Mouse (Mus musculus) neural tube, embryonic 15.5 days (tissue): ENCODE data around the gene Nvl. TPM values are rescaled to one million over a fixed set of nuclear protein-coding genes. Genes with fewer than 3 reads are reported as not detected.

Source experiments
- ATAC-seq: fragments of 200-750 bp; cut with Nextera tagmentation; 2 replicates; pipeline ENCODE4 v1.8.0; 2017; ENCODE audit warnings: mild to moderate bottlenecking, moderate TSS enrichment, moderate library complexity; ENCODE audit not compliant: low FRiP score
- H3K27ac ChIP-seq: fragments of 300-500 bp; sonication (generic); replicated peaks from 2 replicates; pipeline ENCODE4 v1.5.1; 2015; ENCODE audit warnings: mild to moderate bottlenecking, inconsistent platforms
- H3K27me3 ChIP-seq: fragments of 300-500 bp; sonication (generic); replicated peaks from 2 replicates; pipeline ENCODE4 v1.6.1; 2015; ENCODE audit warnings: inconsistent platforms
- H3K36me3 ChIP-seq: fragments of 300-500 bp; sonication (generic); 2 replicates; pipeline ENCODE4 v1.6.1; 2015; ENCODE audit warnings: inconsistent platforms
- H3K4me1 ChIP-seq: fragments of 300-500 bp; sonication (generic); 2 replicates; pipeline ENCODE4 v1.6.1; 2015; ENCODE audit warnings: inconsistent platforms
- H3K4me2 ChIP-seq: fragments of 300-500 bp; sonication (generic); 2 replicates; pipeline ENCODE4 v1.6.1; 2015; ENCODE audit warnings: inconsistent platforms, mild to moderate bottlenecking, moderate library complexity
- H3K4me3 ChIP-seq: fragments of 300-500 bp; sonication (generic); replicated peaks from 2 replicates; pipeline ENCODE4 v1.5.1; 2015; ENCODE audit warnings: mild to moderate bottlenecking, inconsistent platforms
- H3K9ac ChIP-seq: fragments of 300-500 bp; sonication (generic); replicated peaks from 2 replicates; pipeline ENCODE4 v1.6.1; 2015; ENCODE audit warnings: mild to moderate bottlenecking, inconsistent platforms
- H3K9me3 ChIP-seq: fragments of 300-500 bp; sonication (generic); replicated peaks from 2 replicates; pipeline ENCODE4 v1.6.1; 2016; ENCODE audit warnings: inconsistent platforms
- WGBS: fragments of 180-500 bp; shearing (Covaris S2); methylation state at CpG from one replicate; pipeline ENCODE4 v1.1.7; 2015; ENCODE audit warnings: mixed read lengths; 5-methylcytosine and 5-hydroxymethylcytosine counted together
- polyA plus RNA-seq: library from polyadenylated mRNA; unstranded; fragments of >200 nt; fragmentation: Nextera tagmentation; extraction: Ambion mirVana; gene quantifications from 2 replicates; pipeline ENCODE4 v1.2.1, GENCODE M21; 2015

Nvl gene
- polyA plus RNA-seq, 1 experiment from 2014 or later = 45.3 TPM

DNA sequence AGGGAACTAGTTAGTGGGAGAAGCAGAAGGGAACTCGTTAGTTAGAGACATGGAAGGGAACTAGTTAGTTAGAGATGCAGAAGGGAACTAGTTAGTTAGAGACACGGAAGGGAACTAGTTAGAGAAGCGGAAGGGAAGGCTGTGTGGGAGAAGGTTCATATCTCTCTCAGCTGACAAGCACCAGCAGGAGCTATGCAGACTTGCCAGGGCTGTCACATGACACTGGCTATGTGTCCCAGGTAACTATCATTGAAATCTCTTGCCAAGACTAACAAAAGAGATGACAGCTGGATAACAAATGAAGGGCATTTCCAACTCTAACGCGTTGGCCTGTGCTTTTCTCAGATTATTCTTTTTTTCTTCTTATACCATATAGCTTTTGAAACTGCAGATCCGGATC, 79.4 kb downstream of the Nvl start:
- Histone ChIP-seq H3K27ac (no peak overlapping the region), H3K9ac (no peak overlapping the region), H3K27me3 (no peaks in the 10 kb centered on the region), H3K4me3 (no peak overlapping the region), H3K36me3 (no peaks in the 10 kb centered on the region), H3K4me2 (no peak overlapping the region), H3K9me3 (no peaks in the 10 kb centered on the region), H3K4me1 (no peaks in the 10 kb centered on the region)
- WGBS = 84% methylated on average over 6 of the region's 6 CpGs
- ATAC-seq = no peak

DNA sequence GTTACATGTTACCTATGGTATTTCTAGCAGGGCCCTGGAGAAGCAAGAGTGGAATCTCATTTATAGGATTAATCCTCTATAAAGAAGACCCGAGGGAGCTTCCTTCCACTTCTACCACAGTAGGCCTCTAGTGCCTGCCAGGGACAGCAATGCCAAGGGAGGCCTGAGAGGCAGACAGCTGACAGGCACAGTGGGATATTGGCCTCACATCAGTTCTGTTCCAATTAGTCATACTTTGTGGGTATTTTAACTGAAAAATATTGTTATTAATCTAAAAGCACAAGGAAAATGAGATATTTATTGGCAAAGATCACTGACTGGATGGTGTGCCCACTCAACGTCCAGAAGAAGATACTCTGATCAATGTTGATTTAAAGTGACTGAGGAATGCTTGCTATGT, 80.0 kb downstream of the Nvl start:
- no peaks in the 10 kb centered on the region for H3K9me3 ChIP-seq
- no peak overlapping the region for H3K9ac ChIP-seq
- no peak overlapping the region for H3K27ac ChIP-seq
- no peak overlapping the region for H3K4me2 ChIP-seq
- no peaks in the 10 kb centered on the region for H3K27me3 ChIP-seq
- no peak overlapping the region for H3K4me3 ChIP-seq
- no peaks in the 10 kb centered on the region for H3K4me1 ChIP-seq
- WGBS = 82% methylated on average over 2 of the region's 2 CpGs
- H3K36me3 ChIP-seq = no peaks in the 10 kb centered on the region
- no peak for ATAC-seq

DNA sequence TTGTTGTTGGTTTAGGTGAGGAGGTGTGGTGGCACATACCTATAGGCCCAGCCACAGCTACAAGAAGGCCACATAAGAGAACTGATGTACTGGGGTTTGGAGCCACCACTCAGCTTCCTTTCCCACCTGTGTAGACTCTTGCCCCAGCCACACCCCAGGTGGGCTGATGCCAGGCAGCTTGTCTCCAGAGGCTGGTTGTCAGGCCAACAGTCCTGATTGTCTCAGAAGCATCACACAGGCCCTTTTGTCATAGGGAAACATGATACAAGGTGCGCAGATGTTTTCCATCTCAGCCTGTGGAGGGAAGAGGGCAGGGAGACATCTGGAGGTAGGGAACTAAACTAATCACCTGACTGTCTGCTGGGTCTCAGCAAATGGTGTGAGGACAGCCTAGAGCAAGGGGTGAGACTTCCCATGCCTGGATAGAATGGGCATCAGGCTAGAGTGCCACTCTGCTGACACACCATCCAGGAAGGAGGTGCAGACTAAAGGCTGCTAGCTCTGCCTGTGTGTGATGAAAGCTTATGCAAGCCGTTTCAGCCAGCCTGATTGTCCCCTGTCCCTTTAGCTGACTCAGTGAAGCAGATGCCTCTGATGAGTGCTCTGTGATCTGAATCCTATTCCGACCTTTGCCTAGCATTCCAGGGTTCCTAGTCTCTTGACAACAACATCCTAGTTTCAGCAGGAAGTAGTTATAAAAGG, 82.1 kb downstream of the Nvl start:
- Histone ChIP-seq H3K27ac (no peak overlapping the region), H3K27me3 (no peaks in the 10 kb centered on the region), H3K9me3 (no peaks in the 10 kb centered on the region), H3K4me2 (no peak overlapping the region), H3K4me3 (no peak overlapping the region), H3K36me3 (no peaks in the 10 kb centered on the region), H3K9ac (no peak overlapping the region), H3K4me1 (no peaks in the 10 kb centered on the region)
- WGBS = 66% methylated on average over 3 of the region's 3 CpGs
- no peak for ATAC-seq

DNA sequence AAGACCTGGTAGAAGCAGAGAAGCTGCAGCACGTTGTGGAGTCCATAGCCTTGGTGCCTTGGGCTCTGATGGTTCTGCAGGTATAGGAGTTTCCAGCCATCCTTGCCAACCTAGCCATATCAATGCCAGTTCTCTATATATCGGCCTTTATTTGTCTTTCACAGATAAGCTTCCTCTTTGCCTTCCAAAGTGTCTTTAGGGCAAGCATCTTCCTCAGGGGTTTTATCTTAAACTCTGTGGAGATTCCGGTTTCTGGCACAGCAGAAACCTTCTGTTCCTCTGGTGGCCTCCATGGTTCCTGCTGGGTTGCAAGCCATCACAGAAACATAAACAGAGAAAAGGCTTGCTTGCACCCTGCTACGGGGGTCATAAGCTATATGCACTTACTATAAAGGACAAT, 91.1 kb downstream of the Nvl start:
- no peak for ATAC-seq
- no peaks in the 10 kb centered on the region for H3K27me3 ChIP-seq

DNA sequence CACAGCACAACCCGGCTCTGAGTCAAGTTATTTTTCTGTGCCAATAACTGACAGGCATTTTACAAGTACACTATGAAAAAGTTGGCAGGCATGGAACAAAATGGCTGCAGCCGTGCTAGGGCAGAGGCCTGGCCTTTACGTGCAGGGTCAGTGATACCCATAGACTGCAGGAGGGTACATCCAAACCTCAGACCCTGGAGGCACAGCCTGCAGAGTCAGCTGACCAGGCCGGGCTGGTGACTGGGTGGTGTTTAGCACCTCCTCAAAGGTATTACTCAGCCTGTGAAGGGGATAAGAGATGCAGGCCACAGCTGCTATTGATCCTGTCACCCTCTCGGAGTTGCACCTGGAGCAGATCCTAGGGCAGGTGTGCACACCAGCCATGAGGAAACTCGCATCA, 93.1 kb downstream of the Nvl start, which contains the start of gene 9130409I23Rik:
Gene 9130409I23Rik, plus strand, starts transcription at position 301 of the 400 bp plus-strand sequence.
- Histone ChIP-seq H3K4me2 (no peak within 1 kb of the TSS), H3K9me3 (no peaks in the 10 kb centered on the region), H3K4me1 (no peaks in the 10 kb centered on the region), H3K27me3 (no peaks in the 10 kb centered on the region), H3K9ac (no peak within 1 kb of the TSS), H3K4me3 (no peak within 1 kb of the TSS), H3K27ac (no peak within 1 kb of the TSS), H3K36me3 (no peaks in the 10 kb centered on the region)
- WGBS = 92% methylated on average over 6 of the region's 6 CpGs
- no peak for ATAC-seq

More for the DNA sequence above, 91.1 kb downstream of the Nvl start:
- Histone ChIP-seq H3K36me3 (no peaks in the 10 kb centered on the region), H3K9ac (no peak overlapping the region), H3K4me2 (no peak overlapping the region), H3K4me3 (no peak overlapping the region), H3K4me1 (no peaks in the 10 kb centered on the region), H3K27ac (no peak overlapping the region), H3K9me3 (no peaks in the 10 kb centered on the region)
- 82% methylated on average over 4 of the region's 4 CpGs for WGBS

DNA sequence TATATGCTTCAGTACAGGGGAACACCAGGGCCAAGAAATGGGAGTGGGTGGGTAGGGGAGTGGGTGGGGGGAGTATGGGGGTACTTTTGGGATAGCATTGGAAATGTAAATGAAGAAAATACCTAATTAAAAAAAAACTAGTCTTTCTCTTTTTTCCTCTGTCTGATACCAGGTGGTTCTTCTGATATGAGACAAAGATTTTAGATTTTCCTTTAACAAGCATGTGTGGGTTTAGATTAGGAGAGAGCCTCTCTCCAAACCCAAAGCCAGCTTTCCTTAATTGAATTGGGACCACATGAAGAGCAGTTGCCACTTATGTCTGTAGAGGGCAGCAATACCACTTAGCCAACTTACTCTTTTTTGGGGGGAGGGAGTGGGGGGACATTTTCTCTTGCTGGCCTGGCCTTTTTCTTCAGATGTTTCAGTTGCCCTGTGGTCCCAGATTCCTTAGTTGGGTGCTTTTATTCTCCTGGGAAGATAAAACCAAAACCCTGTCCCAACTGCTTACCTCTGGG, 94.6 kb downstream of the Nvl start:
- no peaks in the 10 kb centered on the region for H3K9me3 ChIP-seq
- H3K27me3 ChIP-seq = no peaks in the 10 kb centered on the region
- no peak for ATAC-seq
- H3K4me1 ChIP-seq = no peaks in the 10 kb centered on the region
- H3K9ac ChIP-seq = no peak overlapping the region
- no peak overlapping the region for H3K4me2 ChIP-seq
- no peak overlapping the region for H3K27ac ChIP-seq
- H3K36me3 ChIP-seq = no peaks in the 10 kb centered on the region
- H3K4me3 ChIP-seq = no peak overlapping the region

DNA sequence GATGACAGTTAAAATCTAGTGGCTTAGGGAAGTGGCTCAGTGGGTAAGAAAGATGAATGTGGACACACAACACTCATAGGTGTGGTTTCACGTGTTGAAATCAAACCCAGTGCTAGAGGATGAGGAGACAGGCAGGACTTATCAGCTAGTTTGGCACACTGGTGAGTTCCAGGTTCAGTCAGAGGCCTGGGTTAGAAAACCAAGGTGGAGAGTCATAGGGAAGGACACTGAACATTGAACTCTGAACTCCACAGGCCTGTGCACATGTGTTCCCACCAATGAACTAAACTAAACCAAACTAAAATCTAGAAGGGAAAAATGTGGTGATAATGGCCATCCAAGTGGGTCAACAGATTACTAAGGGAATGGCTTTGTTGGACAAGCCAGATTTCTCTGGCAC, 96.5 kb downstream of the Nvl start:
- H3K4me1 ChIP-seq = no peaks in the 10 kb centered on the region
- WGBS = 67% methylated on average over 1 of the region's 1 CpGs
- no peak overlapping the region for H3K9ac ChIP-seq
- H3K27me3 ChIP-seq = no peaks in the 10 kb centered on the region
- no peak for ATAC-seq
- H3K36me3 ChIP-seq = no peaks in the 10 kb centered on the region
- H3K4me3 ChIP-seq = no peak overlapping the region
- H3K4me2 ChIP-seq = no peak overlapping the region
- no peaks in the 10 kb centered on the region for H3K9me3 ChIP-seq
- H3K27ac ChIP-seq = no peak overlapping the region

DNA sequence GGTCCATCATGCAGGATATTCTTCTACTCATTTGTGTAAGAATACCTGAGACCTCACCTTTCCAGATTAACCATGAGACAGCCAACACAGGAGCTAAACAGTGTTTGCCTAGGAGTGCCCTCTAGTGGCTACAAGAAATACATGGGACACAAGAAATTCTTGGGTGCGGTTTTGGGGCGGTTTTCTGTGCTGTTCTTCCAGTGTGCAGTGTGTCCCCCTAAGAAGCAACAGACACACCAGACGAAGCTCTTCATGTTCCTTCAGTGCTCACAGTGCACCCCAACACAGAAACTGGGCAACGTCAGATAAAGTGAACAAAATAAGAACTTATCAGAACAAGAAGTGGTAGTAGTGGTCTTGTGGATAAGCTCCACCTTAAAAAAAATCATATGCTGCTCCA, 104.4 kb downstream of the Nvl start:
- 13% methylated on average over 4 of the region's 4 CpGs for WGBS
- H3K27ac ChIP-seq = no peak overlapping the region
- no peak for ATAC-seq

DNA sequence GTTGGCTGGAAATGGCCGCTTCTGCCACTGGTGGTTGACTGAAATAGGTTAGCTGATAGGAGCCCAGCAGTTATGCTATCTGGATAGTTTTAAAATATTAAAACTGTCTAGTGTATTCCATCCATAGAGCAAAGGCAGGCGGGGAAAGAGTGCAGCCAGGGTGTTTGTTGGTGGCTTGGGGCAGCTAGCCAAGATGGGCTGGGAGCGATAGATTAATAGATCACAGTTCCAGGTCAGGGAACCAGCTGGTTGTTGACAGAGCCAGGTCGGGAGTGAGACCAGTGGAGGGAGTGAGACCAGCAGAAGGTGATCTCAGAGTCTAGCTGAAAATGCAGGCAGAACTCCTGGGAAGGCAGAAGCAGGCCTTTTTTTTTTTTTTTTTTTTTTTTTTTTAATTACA, 106.4 kb downstream of the Nvl start:
- Histone ChIP-seq H3K4me3 (no peak overlapping the region), H3K4me1 (no peaks in the 10 kb centered on the region), H3K9ac (no peak overlapping the region), H3K27me3 (0 out of 2 replicates have a peak, but pooled peaks cover 3% of the 10 kb centered on the region), H3K27ac (no peak overlapping the region), H3K36me3 (no peaks in the 10 kb centered on the region), H3K4me2 (no peak overlapping the region), H3K9me3 (no peaks in the 10 kb centered on the region)
- WGBS = 81% methylated on average over 4 of the region's 4 CpGs
- no peak for ATAC-seq

More for the DNA sequence above, 104.4 kb downstream of the Nvl start:
- Histone ChIP-seq H3K4me1 (no peaks in the 10 kb centered on the region), H3K9ac (no peak overlapping the region), H3K36me3 (no peaks in the 10 kb centered on the region), H3K27me3 (0 out of 2 replicates have a peak, but pooled peaks cover 3% of the 10 kb centered on the region), H3K4me3 (no peak overlapping the region), H3K9me3 (no peaks in the 10 kb centered on the region), H3K4me2 (no peak overlapping the region)

Other genes with a start within 250 kb of the Nvl start
- gene Pycr2, start 239.9 kb downstream of the Nvl start, polyA plus RNA-seq = 73.7 and 80.6 TPM in 2 replicates
- gene Lefty1, start 209.2 kb downstream of the Nvl start, polyA plus RNA-seq = 0.22 and 0.23 TPM in 2 replicates
- 2.5 and 5.4 TPM in 2 replicates for gene Tmem63a, start 201.9 kb downstream of the Nvl start, polyA plus RNA-seq
- gene Ephx1, start 123.3 kb downstream of the Nvl start, polyA plus RNA-seq = 7.4 and 7.6 TPM in 2 replicates
- 0.10 and 0.13 TPM in 2 replicates for gene 9130409I23Rik, start 93.0 kb downstream of the Nvl start, polyA plus RNA-seq
- gene Cnih4, start 489 bp upstream of the Nvl start, polyA plus RNA-seq = 52.7 and 66.7 TPM in 2 replicates
- 32.1 and 33.8 TPM in 2 replicates for gene Wdr26, start 67.8 kb upstream of the Nvl start, polyA plus RNA-seq
- gene Cnih3, start 208.4 kb upstream of the Nvl start, polyA plus RNA-seq = 15.8 and 20.2 TPM in 2 replicates